Mouse (Mus musculus) limb, embryonic 11.5 days (tissue): ENCODE results near the gene Ppp1r14b. TPM values are rescaled to one million over a fixed set of nuclear protein-coding genes. Genes with fewer than 3 reads are reported as not detected.
A peak's percentile ranks its signal among the peaks of the same experiment; 100 is the strongest.

ENCODE experiments used
- ATAC-seq: fragments of 200-750 bp; cut with Nextera tagmentation; 2 replicates; pipeline ENCODE4 v1.8.0; 2017; ENCODE audit warnings: low read depth; ENCODE audit not compliant: insufficient number of reproducible peaks, low FRiP score, low TSS enrichment
- DNase-seq: peaks from one replicate; pipeline ENCODE4 v3.0.0-alpha.2; 2015; ENCODE audit warnings: low spot score
- H3K27ac ChIP-seq: fragments of 300-500 bp; sonication (generic); replicated peaks from 2 replicates; pipeline ENCODE4 v1.5.1; 2014; ENCODE audit warnings: low read depth, mild to moderate bottlenecking, low read length
- H3K27me3 ChIP-seq: fragments of 300-500 bp; sonication (generic); 2 replicates; pipeline ENCODE4 v1.6.1; 2014; ENCODE audit warnings: mild to moderate bottlenecking, low read length, mixed read lengths; ENCODE audit not compliant: control insufficient read depth, insufficient read depth
- H3K36me3 ChIP-seq: fragments of 300-500 bp; sonication (generic); 2 replicates; pipeline ENCODE4 v1.6.1; 2014; ENCODE audit warnings: mild to moderate bottlenecking, low read length, moderate library complexity, mixed read lengths; ENCODE audit not compliant: control insufficient read depth, insufficient read depth
- H3K4me1 ChIP-seq: fragments of 300-500 bp; sonication (generic); 2 replicates; pipeline ENCODE4 v1.6.1; 2014; ENCODE audit warnings: low read length, mixed read lengths; ENCODE audit not compliant: control insufficient read depth, insufficient read depth
- H3K4me2 ChIP-seq: fragments of 300-500 bp; sonication (generic); 2 replicates; pipeline ENCODE4 v1.6.1; 2014; ENCODE audit warnings: low read depth, mild to moderate bottlenecking, moderate library complexity; ENCODE audit not compliant: severe bottlenecking
- H3K4me3 ChIP-seq: fragments of 300-500 bp; sonication (generic); 2 replicates; pipeline ENCODE4 v1.5.1; 2014; ENCODE audit warnings: low read depth, low read length
- H3K9ac ChIP-seq: fragments of 300-500 bp; sonication (generic); 2 replicates; pipeline ENCODE4 v1.6.1; 2014; ENCODE audit warnings: mild to moderate bottlenecking, low read length
- H3K9me3 ChIP-seq: fragments of 300-500 bp; sonication (generic); 2 replicates; pipeline ENCODE4 v1.6.1; 2016; ENCODE audit warnings: low read length; ENCODE audit not compliant: control insufficient read depth
- WGBS: fragments of 180-500 bp; shearing (Covaris S2); extraction: QIAGEN DNeasy Blood & Tissue Kit; methylation state at CpG from one replicate; pipeline ENCODE4 v1.1.7; 2014; 5-methylcytosine and 5-hydroxymethylcytosine counted together
- polyA plus RNA-seq: library from polyadenylated mRNA; unstranded; fragments of >200 nt; fragmentation: Nextera tagmentation; extraction: Ambion mirVana; gene quantifications from 2 replicates; pipeline ENCODE4 v1.2.1, GENCODE M21; 2014

Gene Ppp1r14b
- polyA plus RNA-seq, 1 experiment from 2014 or later: 282 TPM

DNA sequence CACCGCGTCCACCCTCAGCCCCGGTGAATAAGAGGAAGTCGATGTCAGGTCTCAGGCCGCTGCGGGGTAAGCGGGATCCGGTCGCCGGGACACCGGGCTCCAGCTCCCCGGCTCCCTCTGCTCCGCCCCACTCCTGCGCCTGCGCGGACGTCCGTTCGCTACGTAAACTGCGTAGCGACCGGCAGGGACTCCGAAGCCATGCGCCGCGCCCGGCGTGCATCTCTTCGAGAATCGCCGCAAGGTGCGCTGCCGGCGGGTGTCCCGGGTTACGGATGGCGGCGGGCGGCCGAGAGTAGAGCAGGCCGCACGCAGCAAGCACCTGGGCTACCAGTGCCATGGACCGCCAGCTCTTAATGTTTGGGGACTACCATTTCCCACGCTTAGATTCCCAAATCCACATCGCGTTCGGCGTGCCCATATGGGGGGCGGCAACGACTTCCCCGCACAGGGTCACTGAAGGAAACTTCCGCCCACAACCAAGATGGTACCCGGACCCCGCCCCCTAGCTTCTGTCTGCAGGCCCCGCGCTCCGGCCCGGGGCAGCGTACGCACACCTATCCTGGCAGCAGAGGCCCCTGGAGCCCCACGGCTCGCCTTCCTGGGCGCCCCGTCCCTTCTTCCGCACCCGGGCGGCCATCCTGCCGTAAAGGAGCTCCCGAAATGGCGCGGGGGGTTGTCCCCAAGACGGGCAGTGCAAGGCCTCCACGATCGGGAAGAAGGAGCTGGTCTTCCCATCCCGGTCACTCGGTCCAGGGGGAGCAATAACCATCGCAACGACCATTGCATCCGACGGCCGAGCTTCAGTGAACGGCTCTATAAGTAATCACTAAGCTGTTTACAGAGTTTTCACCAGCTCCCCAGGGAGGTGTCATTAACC, 33.2 kb upstream of the Ppp1r14b start, which contains the start of gene Bad:
Bad (plus strand) TSS at position 490 of the 877 bp plus-strand sequence.
- Histone ChIP-seq H3K27me3 (no peaks in the 10 kb centered on the region), H3K27ac (peak within 1 kb of the TSS; percentile 72), H3K4me3 (peak within 1 kb of the TSS; percentile 69), H3K4me2 (peak within 1 kb of the TSS; percentile 88), H3K9me3 (no peaks in the 10 kb centered on the region), H3K9ac (peak within 1 kb of the TSS; percentile 77), H3K4me1 (peaks cover 13% of the 10 kb centered on the region), H3K36me3 (no peaks in the 10 kb centered on the region)
- DNase-seq: peak; percentile 98
- under 1% methylated on average over 82 of the region's 83 CpGs for WGBS
- peak; percentile 75 for ATAC-seq

DNA sequence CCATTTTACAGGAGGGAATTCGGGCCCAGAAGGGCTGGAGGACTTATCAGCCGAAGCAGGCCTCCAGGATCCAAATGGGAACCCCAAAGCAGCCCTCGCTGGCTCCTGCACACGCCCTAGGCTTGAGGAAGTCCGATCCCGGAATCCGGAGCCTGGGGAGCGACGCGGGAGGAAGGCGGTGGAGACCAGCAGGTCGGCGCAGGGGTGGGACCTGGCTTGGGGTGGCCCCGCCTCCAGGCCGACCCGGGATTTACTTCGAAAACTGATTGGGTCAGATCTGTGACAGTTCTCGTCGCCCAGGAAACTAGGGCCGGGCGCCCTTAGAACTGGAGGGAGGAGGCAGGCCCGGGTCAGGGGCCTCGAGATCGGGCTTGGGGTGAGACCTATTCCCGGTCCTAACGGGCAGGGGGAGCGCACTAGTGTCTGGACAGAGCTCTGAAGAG, 32.5 kb upstream of the Ppp1r14b start, which contains the start of gene Gpr137:
Gpr137 (minus strand) TSS at position 232 of the 443 bp plus-strand sequence.
- peak within 1 kb of the TSS; percentile 69 for H3K4me3 ChIP-seq
- H3K4me1 ChIP-seq: peaks cover 13% of the 10 kb centered on the region
- H3K27ac ChIP-seq: peak within 1 kb of the TSS; percentile 72
- H3K9ac ChIP-seq: peak within 1 kb of the TSS; percentile 77
- H3K36me3 ChIP-seq: no peaks in the 10 kb centered on the region
- peak; percentile 72 for ATAC-seq
- no peaks in the 10 kb centered on the region for H3K27me3 ChIP-seq
- peak within 1 kb of the TSS; percentile 88 for H3K4me2 ChIP-seq
- no peaks in the 10 kb centered on the region for H3K9me3 ChIP-seq
- peak; percentile 90 for DNase-seq
- under 1% methylated on average over 27 of the region's 27 CpGs for WGBS

DNA sequence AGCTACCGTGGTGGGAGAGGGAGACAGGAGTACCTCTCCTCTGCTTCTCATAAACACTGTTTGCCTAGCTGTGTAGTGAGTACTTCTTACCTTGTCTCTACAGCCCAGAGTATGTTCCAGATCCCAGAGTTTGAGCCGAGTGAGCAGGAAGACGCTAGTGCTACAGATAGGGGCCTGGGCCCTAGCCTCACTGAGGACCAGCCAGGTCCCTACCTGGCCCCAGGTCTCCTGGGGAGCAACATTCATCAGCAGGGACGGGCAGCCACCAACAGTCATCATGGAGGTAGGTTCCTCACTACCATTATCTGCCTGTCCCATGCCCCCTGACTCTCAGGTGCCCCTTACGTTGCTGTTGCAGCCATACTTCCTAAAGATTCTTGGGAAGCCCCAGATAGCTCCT, 32.0 kb upstream of the Ppp1r14b start:
- Histone ChIP-seq H3K4me3 (peak overlapping the region; percentile 69), H3K4me1 (peaks cover 13% of the 10 kb centered on the region), H3K9me3 (no peaks in the 10 kb centered on the region), H3K27me3 (no peaks in the 10 kb centered on the region), H3K36me3 (no peaks in the 10 kb centered on the region), H3K27ac (no peak overlapping the region), H3K9ac (peak overlapping the region; percentile 24; the same call in 1 of the 2 replicates), H3K4me2 (peak overlapping the region; percentile 88)
- DNase-seq (no peak), ATAC-seq (no peak)
- 33% methylated on average over 5 of the region's 5 CpGs for WGBS

DNA sequence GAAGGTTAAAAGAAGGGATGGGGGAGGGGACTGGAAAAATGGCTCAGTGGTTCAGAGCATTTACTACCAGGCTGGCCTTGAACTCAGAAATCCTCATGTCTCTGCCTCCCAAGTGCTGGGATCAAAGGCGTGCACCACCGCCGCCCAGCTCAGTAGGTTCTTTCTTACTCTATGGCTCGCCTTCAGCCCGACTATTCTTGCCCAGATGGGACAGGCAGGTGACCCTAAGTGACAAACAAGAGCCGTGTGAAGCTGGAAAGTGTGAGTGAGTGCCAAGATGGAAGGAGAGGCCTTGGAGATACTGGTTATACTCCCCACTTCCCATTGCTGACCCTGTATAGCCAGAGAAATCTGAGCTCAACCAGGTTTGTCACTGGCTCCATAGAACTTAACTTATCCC, 31.1 kb upstream of the Ppp1r14b start:
- ATAC-seq (no peak), DNase-seq (no peak)
- Histone ChIP-seq H3K27me3 (no peaks in the 10 kb centered on the region), H3K36me3 (no peaks in the 10 kb centered on the region), H3K9ac (no peak overlapping the region), H3K9me3 (no peaks in the 10 kb centered on the region), H3K27ac (no peak overlapping the region), H3K4me1 (peaks cover 13% of the 10 kb centered on the region), H3K4me2 (no peak overlapping the region), H3K4me3 (no peak overlapping the region)
- 88% methylated on average over 6 of the region's 6 CpGs for WGBS

DNA sequence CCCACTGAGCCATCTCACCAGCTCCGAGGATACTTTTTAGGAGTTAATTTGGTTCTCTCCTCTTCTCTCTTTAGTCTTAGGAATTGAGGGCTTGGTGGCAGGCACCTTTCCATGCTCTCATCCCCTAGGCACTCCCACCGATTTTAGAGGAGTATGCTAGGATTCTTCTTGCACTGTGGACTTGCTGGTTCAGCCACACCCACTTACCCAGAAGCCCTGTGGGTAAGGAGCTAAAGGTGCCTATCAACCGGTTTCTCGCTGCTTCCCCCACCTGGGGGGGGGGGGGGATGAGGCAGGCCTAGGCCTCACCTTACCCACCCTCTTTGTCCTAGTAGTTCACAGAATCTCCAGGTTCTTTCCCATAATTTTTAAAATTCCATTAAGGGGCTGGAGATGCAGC, 27.0 kb upstream of the Ppp1r14b start:
- 63% methylated on average over 4 of the region's 4 CpGs for WGBS
- ATAC-seq (no peak), DNase-seq (no peak)
- Histone ChIP-seq H3K27ac (no peak overlapping the region), H3K9me3 (no peaks in the 10 kb centered on the region), H3K4me3 (no peak overlapping the region), H3K27me3 (no peaks in the 10 kb centered on the region), H3K36me3 (no peaks in the 10 kb centered on the region), H3K9ac (no peak overlapping the region), H3K4me2 (no peak overlapping the region), H3K4me1 (peaks cover 12% of the 10 kb centered on the region)

DNA sequence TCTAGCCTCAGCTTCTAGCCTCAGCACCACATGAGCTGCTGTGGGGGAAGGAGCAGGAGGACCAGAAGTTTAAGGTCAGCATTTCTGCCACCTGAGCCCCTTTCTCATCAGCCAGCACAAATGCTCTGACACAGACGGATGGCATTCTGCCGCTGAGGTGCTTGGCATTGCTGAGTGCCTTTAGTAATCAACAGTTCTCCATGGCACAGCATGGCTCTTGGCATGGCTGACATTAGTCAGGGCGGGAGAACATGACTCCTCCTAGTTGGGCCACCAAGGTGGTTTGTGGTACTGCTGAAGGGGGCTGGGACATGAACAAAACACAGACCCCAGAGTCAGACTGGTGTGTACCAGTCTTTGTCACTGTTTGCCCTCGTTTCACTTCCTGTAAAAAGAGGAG, 26.6 kb upstream of the Ppp1r14b start:
- Histone ChIP-seq H3K27me3 (no peaks in the 10 kb centered on the region), H3K27ac (no peak overlapping the region), H3K36me3 (no peaks in the 10 kb centered on the region), H3K9ac (no peak overlapping the region), H3K4me3 (no peak overlapping the region), H3K9me3 (no peaks in the 10 kb centered on the region), H3K4me1 (peaks cover 9% of the 10 kb centered on the region; the same call in 1 of the 2 replicates), H3K4me2 (no peak overlapping the region)
- WGBS: 88% methylated on average over 4 of the region's 4 CpGs
- ATAC-seq: no peak
- DNase-seq: no peak

DNA sequence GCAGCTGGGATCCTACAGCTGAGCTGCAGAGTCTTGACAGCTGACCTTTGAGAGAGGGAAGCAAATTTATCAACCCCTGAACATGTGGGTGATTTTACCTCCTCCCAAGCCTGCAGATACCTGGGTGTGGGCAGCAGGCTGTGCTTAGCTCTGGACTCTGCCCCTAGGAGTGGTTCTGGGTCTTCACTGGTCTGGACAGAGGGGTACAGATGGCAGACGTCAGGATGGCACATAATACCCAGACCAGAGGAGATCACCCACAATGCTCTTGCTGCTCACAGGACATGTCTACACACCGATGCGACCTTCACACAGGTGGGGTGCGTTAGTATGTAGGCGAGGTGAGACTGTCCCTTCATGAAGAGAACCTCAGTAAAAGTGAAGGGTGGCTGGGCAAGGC, 25.2 kb upstream of the Ppp1r14b start:
- Histone ChIP-seq H3K9me3 (no peaks in the 10 kb centered on the region), H3K4me2 (no peak overlapping the region), H3K36me3 (no peaks in the 10 kb centered on the region), H3K27ac (no peak overlapping the region), H3K9ac (no peak overlapping the region), H3K4me1 (peaks cover 9% of the 10 kb centered on the region; the same call in 1 of the 2 replicates), H3K27me3 (no peaks in the 10 kb centered on the region), H3K4me3 (no peak overlapping the region)
- no peak for DNase-seq
- ATAC-seq: no peak
- WGBS: 94% methylated on average over 5 of the region's 5 CpGs

DNA sequence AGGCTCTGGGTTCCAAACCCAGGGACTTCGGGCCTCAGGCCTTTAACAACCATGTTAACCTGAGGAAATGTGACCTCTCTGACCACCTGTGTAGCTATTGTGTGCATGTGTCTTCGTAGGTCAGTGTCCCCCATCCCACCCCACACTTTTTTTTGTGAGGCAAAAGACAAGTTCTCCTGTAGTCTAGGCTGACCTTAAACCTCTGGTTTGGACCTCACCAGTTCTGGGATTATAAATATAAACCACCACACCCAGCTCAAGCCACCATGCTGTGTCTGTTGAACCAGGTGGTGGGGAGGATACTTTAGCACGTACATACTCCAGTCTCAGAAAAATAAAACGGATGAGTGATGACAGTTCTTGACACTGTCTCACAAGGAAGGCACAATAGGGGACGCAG, 24.8 kb upstream of the Ppp1r14b start:
- Histone ChIP-seq H3K36me3 (peaks cover 3% of the 10 kb centered on the region; the same call in 1 of the 2 replicates), H3K4me2 (peak overlapping the region; percentile 79), H3K4me3 (0 out of 2 replicates have a peak overlapping the region, but pooled peaks have one; percentile 63), H3K9me3 (no peaks in the 10 kb centered on the region), H3K27me3 (no peaks in the 10 kb centered on the region), H3K9ac (no peak overlapping the region), H3K4me1 (peaks cover 9% of the 10 kb centered on the region; the same call in 1 of the 2 replicates), H3K27ac (no peak overlapping the region)
- no peak for ATAC-seq
- DNase-seq: no peak
- 74% methylated on average over 5 of the region's 5 CpGs for WGBS
